Mouse (Mus musculus): Measurements from ENCODE around the gene Cmss1. TPM values are rescaled to one million over a fixed set of nuclear protein-coding genes. Genes with fewer than 3 reads are reported as not detected.

Gene Cmss1
- 25.4 TPM for polyA plus RNA-seq (2015; fragmentation: Illumina TruSeq; extraction: RNeasy Lipid Tissue Mini Kit (QIAGEN cat#74804); ENCODE audit: low read depth, low replicate concordance)

GRCm38 (mm10) chr16:57606444-57607227 lies at the start of gene Cmss1:
Gene Cmss1 (minus strand): TSS chr16:57606864.

DNA sequence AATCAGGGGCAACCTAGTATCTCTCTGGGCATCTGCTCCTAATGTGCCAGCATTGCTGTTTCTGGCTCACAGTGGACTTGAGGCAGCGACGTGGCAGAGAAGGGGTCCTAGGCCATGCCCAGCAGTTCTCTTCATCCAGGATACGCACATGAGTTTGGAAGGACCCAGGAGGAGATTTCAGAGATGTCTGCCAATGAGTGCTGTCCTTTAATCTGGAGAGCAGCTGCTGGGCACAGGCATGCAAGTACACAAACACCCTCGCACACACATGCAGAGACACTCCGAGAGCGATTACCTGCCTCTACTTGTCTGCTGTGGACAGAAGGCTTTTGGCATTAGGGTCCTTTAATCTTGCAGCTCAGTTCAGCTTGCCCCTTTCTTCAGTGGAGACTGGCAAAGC lies 253.9 kb downstream of the Cmss1 start, which contains the start of gene Filip1l:
Gene Filip1l (plus strand): TSS at position 343 of the 400 bp plus-strand sequence.

DNA sequence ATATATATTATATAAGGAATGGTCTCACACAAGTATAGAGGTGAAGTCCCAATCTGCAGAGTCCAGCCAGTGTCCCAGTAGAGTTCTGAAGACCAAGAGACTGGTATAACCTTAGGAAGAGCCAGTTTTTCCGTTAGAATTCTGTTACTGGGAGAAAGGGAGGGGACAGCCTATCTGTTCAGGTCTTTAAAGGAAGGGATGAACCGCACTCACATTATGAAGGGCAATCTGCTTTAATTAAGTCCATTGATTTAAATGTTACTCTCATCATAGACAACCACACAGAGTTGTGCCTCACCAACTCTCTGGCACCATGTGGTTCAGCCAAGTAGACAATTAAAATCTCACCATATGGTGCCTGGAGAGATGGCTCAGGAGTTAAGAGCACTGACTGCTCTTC lies 313.9 kb downstream of the Cmss1 start, which contains the start of gene Tmem30c:
Gene Tmem30c (minus strand): TSS at position 101 of the 400 bp plus-strand sequence.

Other genes starting within 250 kb of the Cmss1 start
- 3.2 TPM for gene Col8a1, start 147.9 kb upstream of the Cmss1 start, polyA plus RNA-seq (2015; fragmentation: Illumina TruSeq; extraction: RNeasy Lipid Tissue Mini Kit (QIAGEN cat#74804); ENCODE audit: low read depth, low replicate concordance)